Mouse (Mus musculus): ENCODE measurements around the gene Rrp8. TPM values are rescaled to one million over a fixed set of nuclear protein-coding genes. Genes with fewer than 3 reads are reported as not detected.

The Rrp8 gene
- total and polyA plus RNA-seq, 2 experiments from 2014 or later = 14.5 to 18.9 TPM

DNA sequence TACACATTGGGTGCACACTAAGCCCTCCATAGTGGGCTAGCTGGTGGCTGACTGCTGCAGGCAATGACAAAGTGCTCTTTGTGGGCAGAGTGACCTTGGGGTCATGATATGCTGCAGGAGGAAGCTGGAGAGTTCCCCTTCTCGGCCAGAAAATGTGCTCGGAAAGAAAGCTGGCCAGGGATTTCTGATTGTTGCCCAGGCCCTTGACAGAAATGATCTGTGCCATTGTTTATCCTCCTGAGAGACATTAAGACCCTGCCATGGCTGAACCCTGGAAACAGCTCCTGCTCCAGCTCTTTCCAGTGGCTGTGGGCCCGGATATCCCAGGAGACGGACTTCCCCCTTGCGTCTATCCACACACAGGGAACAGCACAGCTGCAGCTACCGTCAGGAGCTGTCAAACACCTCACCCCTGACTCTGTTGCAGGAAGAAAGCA is 30.6 kb upstream of the Rrp8 start:
- H3K36me3 ChIP-seq (ENCODE audit: insufficient read depth, low read length) = peaks cover 66% of the 10 kb centered on the region
- peaks cover 10% of the 10 kb centered on the region; the same call in 1 of the 2 replicates for H3K4me1 ChIP-seq (ENCODE audit: insufficient read depth, low read length)
- no peak overlapping the region for H3K4me3 ChIP-seq (ENCODE audit: low read length)
- no peak overlapping the region for H3K4me2 ChIP-seq (ENCODE audit: low read depth, low read length)
- H3K9me3 ChIP-seq (ENCODE audit: low read length) = no peaks in the 10 kb centered on the region
- peak; percentile 67 for DNase-seq (ENCODE audit: low spot score)
- no peak for TF ChIP-seq CTCF (IDR thresholded peaks at IDR 0.05; ENCODE audit: low read depth)
- no peak overlapping the region for H3K9ac ChIP-seq (replicated peaks; ENCODE audit: low read length)
- ATAC-seq = peak; percentile 75
- peak overlapping the region; percentile 67 for H3K27ac ChIP-seq
- 14% methylated on average over 6 of the region's 6 CpGs for WGBS
- H3K27me3 ChIP-seq (ENCODE audit: insufficient read depth, low read length) = no peaks in the 10 kb centered on the region

- no peak for TF ChIP-seq CTCF (IDR thresholded peaks at IDR 0.05; ENCODE audit: low read depth)
- no peak for DNase-seq (ENCODE audit: low spot score)
- 71% methylated on average over 11 of the region's 11 CpGs for WGBS
Measured at GRCm38 (mm10) chr7:105764331-105764730, 27.1 kb upstream of the Rrp8 start.

GRCm38 (mm10) chr7:105762517-105763270 is 25.5 kb upstream of the Rrp8 start:
- H3K4me2 ChIP-seq (ENCODE audit: low read depth, low read length) = no peak overlapping the region

More at GRCm38 (mm10) chr7:105764331-105764730, 27.1 kb upstream of the Rrp8 start:
- no peak for ATAC-seq
- Histone ChIP-seq H3K4me1 (ENCODE audit: insufficient read depth, low read length) (peaks cover 10% of the 10 kb centered on the region; the same call in 1 of the 2 replicates), H3K27me3 (ENCODE audit: insufficient read depth, low read length) (no peaks in the 10 kb centered on the region), H3K9me3 (ENCODE audit: low read length) (no peaks in the 10 kb centered on the region), H3K9ac (replicated peaks; ENCODE audit: low read length) (no peak overlapping the region), H3K27ac (no peak overlapping the region), H3K36me3 (ENCODE audit: insufficient read depth, low read length) (peaks cover 54% of the 10 kb centered on the region), H3K4me3 (ENCODE audit: low read length) (no peak overlapping the region), H3K4me2 (ENCODE audit: low read depth, low read length) (no peak overlapping the region)

DNA sequence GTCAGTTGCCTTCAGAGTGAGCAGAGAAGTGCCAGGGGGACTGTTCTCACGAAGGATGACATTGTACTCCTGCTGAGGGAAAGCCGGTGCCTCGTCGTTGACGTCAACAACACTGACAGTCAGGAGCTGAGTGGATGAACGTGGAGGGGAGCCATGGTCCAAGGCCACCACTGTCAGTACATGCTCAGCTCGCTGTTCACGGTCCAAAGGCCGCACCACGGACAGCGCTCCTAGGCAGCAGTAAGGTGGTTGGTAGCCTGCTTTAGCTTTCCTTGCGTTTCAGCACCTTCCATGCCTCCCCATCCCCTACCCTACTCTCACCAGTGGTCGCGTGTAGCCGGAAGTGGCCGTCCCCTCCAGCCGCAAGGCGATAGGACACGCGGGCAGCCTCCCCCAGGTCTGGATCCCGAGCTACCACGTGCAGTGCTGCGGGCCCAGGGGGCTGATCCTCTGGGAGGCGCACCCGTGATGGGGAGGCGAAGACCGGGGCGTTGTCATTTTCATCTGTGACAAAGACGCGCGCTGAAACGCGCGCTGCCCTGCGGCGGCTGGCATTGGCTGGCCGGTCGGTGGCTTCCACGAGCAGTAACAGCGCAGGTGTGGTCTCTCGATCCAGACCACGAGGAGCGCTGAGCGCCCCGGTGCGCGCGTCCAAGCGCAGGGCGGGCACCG is 24.8 kb upstream of the Rrp8 start:
- WGBS = 29% methylated on average over 51 of the region's 51 CpGs
- H3K9me3 ChIP-seq (ENCODE audit: low read length) = no peaks in the 10 kb centered on the region
- H3K9ac ChIP-seq (replicated peaks; ENCODE audit: low read length) = no peak overlapping the region
- DNase-seq (ENCODE audit: low spot score) (no peak), ATAC-seq (peak; percentile 19)
- H3K27me3 ChIP-seq (ENCODE audit: insufficient read depth, low read length) = no peaks in the 10 kb centered on the region
- no peak for TF ChIP-seq CTCF (IDR thresholded peaks at IDR 0.05; ENCODE audit: low read depth)
- H3K4me3 ChIP-seq (ENCODE audit: low read length) = no peak overlapping the region
- H3K27ac ChIP-seq = no peak overlapping the region; the same call in 1 of the 2 replicates
- H3K36me3 ChIP-seq (ENCODE audit: insufficient read depth, low read length) = peaks cover 74% of the 10 kb centered on the region
- H3K4me1 ChIP-seq (ENCODE audit: insufficient read depth, low read length) = no peaks in the 10 kb centered on the region
- H3K4me2 ChIP-seq (ENCODE audit: low read depth, low read length) = no peak overlapping the region

More at GRCm38 (mm10) chr7:105762517-105763270, 25.5 kb upstream of the Rrp8 start:
- H3K4me3 ChIP-seq (ENCODE audit: low read length) = no peak overlapping the region
- no peaks in the 10 kb centered on the region for H3K27me3 ChIP-seq (ENCODE audit: insufficient read depth, low read length)
- peak; percentile 14 for ATAC-seq
- 0 out of 2 replicates have a peak, but pooled peaks cover 1% of the 10 kb centered on the region for H3K4me1 ChIP-seq (ENCODE audit: insufficient read depth, low read length)
- no peak overlapping the region for H3K9ac ChIP-seq (replicated peaks; ENCODE audit: low read length)
- no peak for TF ChIP-seq CTCF (IDR thresholded peaks at IDR 0.05; ENCODE audit: low read depth)
- no peaks in the 10 kb centered on the region for H3K9me3 ChIP-seq (ENCODE audit: low read length)
- no peak for DNase-seq (ENCODE audit: low spot score)
- no peak overlapping the region for H3K27ac ChIP-seq
- WGBS = 39% methylated on average over 55 of the region's 55 CpGs
- H3K36me3 ChIP-seq (ENCODE audit: insufficient read depth, low read length) = peaks cover 69% of the 10 kb centered on the region

DNA sequence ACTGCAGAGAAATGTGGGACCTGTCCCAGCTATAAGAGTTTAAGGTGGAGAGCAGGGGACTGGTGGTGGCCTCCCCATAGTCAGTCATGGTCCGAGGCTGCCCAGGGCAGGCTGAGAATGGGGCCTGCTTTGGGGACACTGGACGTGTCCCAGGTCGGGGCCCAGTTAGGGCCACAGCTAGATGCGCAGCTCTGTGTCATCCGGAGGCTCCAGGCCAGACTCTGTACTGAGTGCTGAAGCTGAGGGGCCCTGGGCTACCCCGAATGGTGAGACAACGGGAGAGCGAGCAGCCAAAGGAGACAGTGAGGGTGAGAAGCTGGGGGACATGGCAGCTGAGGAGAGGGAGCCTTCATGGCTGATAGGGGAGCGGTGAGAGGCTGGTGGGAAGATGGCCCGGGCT is 16.1 kb upstream of the Rrp8 start:
- H3K27me3 ChIP-seq (ENCODE audit: insufficient read depth, low read length) = no peaks in the 10 kb centered on the region
- peaks cover 53% of the 10 kb centered on the region for H3K36me3 ChIP-seq (ENCODE audit: insufficient read depth, low read length)
- H3K9me3 ChIP-seq (ENCODE audit: low read length) = no peaks in the 10 kb centered on the region
- H3K9ac ChIP-seq (replicated peaks; ENCODE audit: low read length) = no peak overlapping the region
- ATAC-seq (no peak), DNase-seq (ENCODE audit: low spot score) (no peak)
- no peak overlapping the region for H3K4me3 ChIP-seq (ENCODE audit: low read length)
- 92% methylated on average over 10 of the region's 10 CpGs for WGBS
- no peak overlapping the region for H3K4me2 ChIP-seq (ENCODE audit: low read depth, low read length)
- no peaks in the 10 kb centered on the region for H3K4me1 ChIP-seq (ENCODE audit: insufficient read depth, low read length)
- TF ChIP-seq CTCF (IDR thresholded peaks at IDR 0.05; ENCODE audit: low read depth) = no peak
- H3K27ac ChIP-seq = peak overlapping the region; percentile 76; the same call in 1 of the 2 replicates

GRCm38 (mm10) chr7:105752716-105753115 is 15.5 kb upstream of the Rrp8 start:
- Histone ChIP-seq H3K36me3 (ENCODE audit: insufficient read depth, low read length) (peaks cover 48% of the 10 kb centered on the region), H3K4me3 (ENCODE audit: low read length) (no peak overlapping the region), H3K4me1 (ENCODE audit: insufficient read depth, low read length) (no peaks in the 10 kb centered on the region), H3K4me2 (ENCODE audit: low read depth, low read length) (no peak overlapping the region), H3K9ac (replicated peaks; ENCODE audit: low read length) (no peak overlapping the region), H3K9me3 (ENCODE audit: low read length) (no peaks in the 10 kb centered on the region), H3K27ac (peak overlapping the region; percentile 76; the same call in 1 of the 2 replicates), H3K27me3 (ENCODE audit: insufficient read depth, low read length) (no peaks in the 10 kb centered on the region)
- peak; percentile 33 for ATAC-seq
- 63% methylated on average over 2 of the region's 2 CpGs for WGBS
- peak; percentile 37 for DNase-seq (ENCODE audit: low spot score)
- TF ChIP-seq CTCF (IDR thresholded peaks at IDR 0.05; ENCODE audit: low read depth) = peak; percentile 40
